Mouse (Mus musculus) megakaryocyte-erythroid progenitor cell, adult 5-6 weeks (primary cell): Measurements from ENCODE around the gene Stub1. TPM values are rescaled to one million over a fixed set of nuclear protein-coding genes. Genes with fewer than 3 reads are reported as not detected.

Source experiments
- ATAC-seq: replicated peaks from 2 replicates; pipeline ENCODE4 v1.8.0; 2016; ENCODE audit warnings: mild to moderate bottlenecking, inconsistent platforms; ENCODE audit not compliant: severe bottlenecking, poor library complexity, low FRiP score, low TSS enrichment
- total RNA-seq, 2 experiments: library from RNA; stranded (forward) in 1 of 2; stranded (reverse) in 1 of 2; fragments of 200-1000, 215-1000 nt in 1 of 2; fragments of >200 nt in 1 of 2; fragmentation: Nextera tagmentation in 1 of 2; gene quantifications; 2 replicates each; pipeline ENCODE4 v1.2.3; 2014 to 2017

The Stub1 gene
- total RNA-seq, 2 experiments from 2014 or later = 77.7 to 112 TPM

- ATAC-seq = no peak
These were observed 7.3 kb upstream of the Stub1 start for GRCm38 (mm10) chr17:25840519-25840918.

DNA sequence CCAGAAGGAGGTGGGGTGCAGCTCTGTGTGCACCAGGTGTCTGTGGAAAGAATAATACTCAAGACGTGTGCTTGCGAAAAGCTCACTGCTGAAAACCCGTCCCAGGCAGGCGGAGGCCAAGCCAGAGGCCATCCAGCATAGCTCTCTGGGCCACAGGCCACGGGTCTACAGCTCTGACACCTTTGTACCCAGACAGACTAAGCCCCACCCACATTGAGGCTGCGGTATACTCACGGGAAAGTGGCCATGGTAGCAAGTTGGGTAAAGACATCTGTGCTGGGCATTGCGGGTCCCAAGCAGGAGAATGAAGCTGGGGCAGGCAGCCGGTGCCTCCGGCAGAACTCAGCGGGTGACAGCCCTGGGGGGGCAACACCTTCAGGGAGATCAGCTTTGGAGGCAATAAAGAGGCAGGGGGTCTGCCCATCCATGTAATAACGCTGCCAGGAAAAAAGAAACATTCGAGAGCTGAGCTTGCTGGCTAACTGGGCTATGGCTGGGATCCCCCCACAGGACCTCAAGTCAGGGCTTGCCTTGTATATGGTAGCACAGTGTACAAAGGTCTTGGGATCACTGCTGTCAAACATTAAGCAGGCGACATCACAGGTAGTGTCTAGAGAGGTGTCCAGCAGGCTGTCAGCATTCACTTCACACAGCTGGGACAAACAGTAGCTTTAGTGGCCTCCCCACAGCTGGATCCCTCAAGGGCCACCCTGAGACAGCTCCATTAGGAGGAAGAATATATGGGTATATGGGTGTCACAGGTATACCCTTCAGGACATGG is 6.4 kb upstream of the Stub1 start:
- ATAC-seq = no peak

DNA sequence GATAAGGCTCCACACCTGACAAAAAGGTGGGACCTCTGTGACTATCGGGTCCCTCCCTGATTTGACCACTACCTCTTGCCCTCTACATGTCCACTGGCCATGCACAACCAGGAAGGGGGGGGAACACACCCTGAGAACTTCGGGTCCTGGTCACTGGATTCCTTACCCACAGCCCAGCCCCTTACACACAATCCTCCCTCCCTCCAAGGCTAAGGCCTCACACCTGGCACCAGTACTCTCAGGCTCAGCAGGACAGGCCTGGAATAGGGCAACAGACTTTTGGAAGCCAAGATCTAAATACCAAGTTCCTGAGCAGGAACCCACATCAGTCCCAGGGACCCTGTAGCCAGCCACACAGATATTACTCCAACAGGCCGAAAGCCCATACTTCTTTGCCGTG is 5.7 kb upstream of the Stub1 start:
- no peak for ATAC-seq

GRCm38 (mm10) chr17:25837533-25837932 is 4.3 kb upstream of the Stub1 start:
- no peak for ATAC-seq

GRCm38 (mm10) chr17:25837076-25837410 is 3.8 kb upstream of the Stub1 start, which contains the start of gene Rhbdl1:
Rhbdl1 (minus strand) TSS chr17:25837295.
- ATAC-seq = 0 out of 2 replicates have a peak, but pooled peaks have one; percentile 12

DNA sequence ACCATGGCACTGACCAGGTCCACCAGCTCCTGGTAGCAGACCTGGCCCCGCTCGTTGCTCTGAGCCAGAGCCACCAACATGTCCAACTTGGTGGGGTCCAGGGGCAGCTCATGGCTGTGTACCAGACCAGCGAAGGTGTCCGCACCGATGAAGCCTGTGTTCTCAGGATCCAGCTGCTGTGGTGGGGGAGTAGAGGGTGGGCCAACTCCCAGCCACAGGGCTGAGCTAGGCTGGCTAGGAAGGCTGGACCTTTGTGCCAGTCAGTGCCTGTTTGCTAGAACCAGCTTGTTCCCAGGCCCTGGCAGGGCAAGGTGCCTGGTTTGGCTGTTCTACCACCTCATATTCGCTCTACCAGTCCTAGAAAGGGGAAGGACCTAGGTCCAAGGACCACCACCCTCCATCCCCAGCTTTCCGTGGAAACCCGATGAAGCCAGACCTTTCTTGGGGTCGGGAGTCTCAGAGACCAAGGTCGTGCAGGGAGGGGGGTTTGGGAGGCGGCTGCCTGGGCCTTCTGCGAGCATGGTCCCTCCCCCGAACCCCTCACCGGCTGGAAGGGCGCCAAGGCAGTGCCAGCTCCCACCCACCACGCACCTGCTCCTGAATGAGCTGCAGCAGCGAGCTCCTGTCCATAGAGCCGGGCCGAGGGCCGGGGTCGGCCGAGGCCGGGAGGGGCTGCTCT is 3.3 kb upstream of the Stub1 start:
- no peak for ATAC-seq

- ATAC-seq = no peak
These were observed 2.6 kb upstream of the Stub1 start for GRCm38 (mm10) chr17:25835816-25836215.

DNA sequence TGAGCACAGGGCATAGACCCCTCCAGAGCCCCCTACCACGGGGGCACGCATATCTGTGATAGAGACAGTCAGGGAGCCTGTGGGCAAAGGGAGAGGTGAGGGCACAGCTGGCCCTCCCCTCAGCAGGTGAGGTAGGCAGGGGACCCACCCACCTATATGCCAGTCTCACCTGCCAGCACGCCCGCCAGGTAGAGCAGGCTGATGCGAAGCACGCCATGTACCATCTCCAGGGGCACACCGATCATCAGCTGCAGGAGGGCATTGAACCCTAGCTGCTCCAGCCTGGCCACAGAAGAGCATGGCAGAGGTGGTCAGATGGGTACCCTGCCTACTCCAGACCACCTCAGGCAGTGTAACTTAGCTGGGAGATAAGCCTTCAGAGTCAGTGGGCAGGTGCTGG is 2.1 kb upstream of the Stub1 start:
- no peak for ATAC-seq

GRCm38 (mm10) chr17:25834595-25835222 is 1.5 kb upstream of the Stub1 start:
- ATAC-seq = no peak

- ATAC-seq = no peak
These were observed 874 bp upstream of the Stub1 start for GRCm38 (mm10) chr17:25833961-25834594.

DNA sequence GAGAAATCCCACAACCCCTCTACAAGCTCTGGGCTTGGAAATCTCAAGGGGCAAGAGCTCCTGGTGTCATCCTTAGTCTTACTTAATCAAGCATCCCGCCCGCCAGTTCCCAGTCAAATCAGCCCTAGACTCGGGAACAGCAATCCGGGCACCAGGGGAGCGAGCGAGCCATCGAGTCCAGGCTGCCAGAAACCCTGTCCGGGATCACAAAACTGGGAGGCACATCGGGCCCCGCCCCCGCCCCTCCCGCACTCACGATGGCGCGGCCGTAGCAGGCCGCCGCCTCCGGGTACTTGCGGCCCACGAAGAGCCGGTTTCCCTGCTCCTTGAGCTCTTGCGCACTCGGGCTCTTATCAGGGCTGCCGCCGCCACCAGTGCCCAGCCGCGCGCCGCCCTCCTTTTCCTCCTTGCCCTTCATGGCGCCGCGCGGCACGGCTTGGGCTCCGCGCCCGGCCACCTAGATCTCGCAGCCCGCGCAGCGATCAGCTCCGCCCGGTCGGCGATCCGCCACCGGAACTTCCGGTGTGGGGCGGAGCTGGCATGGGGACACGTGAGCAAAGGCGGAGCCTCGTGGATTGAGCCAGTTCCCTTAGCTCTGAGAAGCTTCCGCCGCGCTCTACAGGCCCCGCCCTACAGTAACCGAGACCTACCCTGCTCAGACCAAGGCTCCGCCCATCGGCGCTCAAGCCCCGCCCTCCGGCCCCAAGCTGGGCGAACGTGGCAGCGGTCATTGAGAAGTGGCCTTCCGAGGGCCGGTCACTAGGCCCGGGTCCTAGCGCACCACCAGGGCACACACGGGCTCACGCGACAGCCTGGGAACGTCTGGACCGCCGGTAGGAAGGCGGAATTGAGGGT is 541 bp downstream of the Stub1 start:
- peak; percentile 72 for ATAC-seq

GRCm38 (mm10) chr17:25831451-25832281 is 1.5 kb downstream of the Stub1 start:
- ATAC-seq = no peak

DNA sequence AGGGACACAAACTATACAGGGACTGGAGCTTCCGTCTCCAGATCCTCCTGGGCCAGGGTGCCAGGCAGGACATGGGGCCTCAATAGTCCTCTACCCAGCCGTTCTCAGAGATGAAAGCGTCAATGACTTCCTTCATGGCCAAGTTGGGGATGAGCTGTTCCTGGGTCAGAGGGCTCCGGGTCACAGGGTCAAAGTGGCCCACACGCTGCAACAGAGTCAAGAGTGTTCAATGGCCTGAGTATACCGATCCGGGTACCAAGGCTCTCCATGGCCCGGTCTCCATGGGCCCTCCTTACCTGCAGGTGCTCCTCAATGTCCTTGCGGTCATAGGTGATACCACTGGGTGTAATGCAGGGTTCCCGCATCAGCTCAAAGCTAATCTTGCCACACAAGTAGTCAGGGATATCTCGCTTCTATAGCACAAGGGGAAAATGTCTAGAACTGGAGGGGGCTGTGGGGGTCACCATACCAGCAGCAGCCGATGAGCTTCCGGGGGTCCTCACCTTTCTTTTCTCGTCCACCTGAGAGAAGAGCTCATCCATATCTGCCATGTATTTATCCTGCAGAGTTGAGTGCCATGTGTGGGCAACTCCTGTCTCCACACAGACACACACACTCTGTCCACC is 2.3 kb downstream of the Stub1 start:
- no peak for ATAC-seq

DNA sequence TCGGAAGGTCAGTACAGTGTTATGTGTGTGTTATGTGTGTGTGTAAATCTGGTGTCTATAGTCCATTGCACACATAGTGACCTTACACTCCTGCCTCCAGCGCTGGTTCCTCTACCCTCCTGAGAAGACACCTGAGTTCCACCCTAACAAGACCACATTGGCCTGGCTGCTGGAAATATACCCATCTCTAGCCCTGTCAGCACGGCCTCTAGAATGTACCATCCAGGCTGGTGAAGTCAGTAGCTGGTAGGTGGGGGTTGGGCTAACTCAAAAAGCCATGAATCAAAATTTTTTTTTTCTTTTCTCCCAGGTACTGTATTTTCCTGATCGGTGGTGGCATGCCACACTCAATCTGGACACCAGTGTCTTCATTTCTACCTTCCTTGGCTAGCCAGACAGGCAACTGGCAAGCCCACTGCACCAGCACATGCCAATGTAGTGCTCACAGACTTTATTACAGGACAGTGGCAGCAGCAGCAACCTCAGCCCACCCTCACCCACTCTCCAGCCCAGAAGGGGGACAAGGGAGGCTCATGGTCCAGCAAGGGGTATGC is 2.9 kb downstream of the Stub1 start:
- no peak for ATAC-seq

DNA sequence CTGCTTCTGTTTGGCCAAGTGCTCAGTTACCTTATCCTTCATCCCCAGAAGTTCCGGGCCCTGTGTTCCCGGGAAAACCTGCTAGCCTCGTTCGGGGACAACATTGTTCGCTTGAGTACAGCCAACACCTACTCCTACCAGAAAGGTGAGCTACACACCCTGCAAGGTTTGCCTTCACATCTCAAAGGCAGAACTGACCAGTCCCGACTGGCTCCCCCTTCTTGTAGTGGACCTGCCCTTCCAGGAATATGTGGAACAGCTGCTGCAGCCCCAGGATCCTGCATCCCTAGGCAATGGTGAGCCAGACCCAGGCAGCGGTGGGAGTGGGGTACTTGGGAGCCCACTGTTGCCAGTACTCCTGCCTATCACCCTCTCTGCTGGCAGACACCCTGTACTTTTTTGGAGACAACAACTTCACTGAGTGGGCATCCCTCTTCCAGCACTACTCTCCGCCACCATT is 3.6 kb downstream of the Stub1 start:
- no peak for ATAC-seq

DNA sequence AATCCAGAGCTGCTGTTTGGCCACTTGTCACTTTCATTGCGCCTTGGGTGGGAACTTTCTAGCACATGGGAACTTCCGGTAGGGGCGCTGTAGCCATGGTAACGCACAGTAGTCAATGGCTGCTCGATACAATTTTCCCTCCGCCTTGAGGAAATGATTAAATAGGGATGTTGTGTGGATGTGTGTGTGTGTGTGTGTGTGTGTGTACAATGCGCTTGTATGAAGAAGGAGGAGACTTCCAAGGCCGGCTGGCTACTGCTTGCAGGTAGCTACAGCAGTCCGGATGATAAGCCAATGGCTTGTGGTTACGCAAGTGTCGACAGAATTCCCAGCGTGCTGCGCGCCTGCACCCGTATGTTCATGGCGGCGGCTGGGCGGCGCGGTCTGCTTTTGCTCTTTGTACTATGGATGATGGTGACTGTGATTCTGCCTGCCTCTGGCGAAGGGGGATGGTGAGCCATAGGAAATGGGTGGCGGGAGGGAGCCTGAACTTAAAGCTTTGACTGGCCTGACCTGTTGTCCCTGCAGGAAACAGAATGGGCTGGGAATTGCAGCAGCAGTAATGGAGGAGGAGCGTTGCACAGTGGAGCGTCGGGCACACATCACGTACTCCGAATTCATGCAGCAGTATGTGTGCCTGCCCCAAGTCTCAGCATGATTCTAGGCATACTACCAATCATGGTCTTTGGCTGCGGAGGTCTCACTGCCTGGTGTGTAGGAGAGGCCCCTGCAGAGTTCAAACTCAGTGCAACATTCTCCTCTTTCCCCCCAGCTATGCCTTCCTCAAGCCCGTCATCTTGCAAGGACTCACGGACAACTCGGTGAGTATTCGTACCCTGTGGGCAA is 4.3 kb downstream of the Stub1 start, which contains the start of gene Jmjd8:
TSS of gene Jmjd8 (plus strand) at position 156 of the 846 bp plus-strand sequence.
- ATAC-seq = peak; percentile 41

DNA sequence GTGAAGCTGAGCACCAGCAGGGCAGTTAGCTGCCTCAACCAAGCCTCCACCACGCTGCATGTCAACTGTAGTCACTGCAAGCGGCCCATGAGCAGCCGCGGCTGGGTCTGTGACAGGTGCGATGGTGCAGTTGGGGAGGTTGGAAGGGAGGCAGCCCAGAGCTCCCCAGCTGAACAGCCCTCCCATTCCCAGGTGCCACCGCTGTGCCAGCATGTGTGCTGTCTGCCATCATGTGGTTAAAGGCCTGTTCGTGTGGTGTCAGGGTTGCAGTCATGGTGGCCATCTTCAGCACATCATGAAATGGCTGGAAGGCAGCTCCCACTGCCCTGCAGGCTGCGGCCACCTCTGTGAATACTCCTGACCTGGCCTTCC is 5.0 kb downstream of the Stub1 start:
- no peak for ATAC-seq
